Mouse (Mus musculus) hindbrain, embryonic 12.5 days (tissue): Measurements from ENCODE around the gene Fgf4. TPM values are rescaled to one million over a fixed set of nuclear protein-coding genes. Genes with fewer than 3 reads are reported as not detected.
"Not testable (repeated sequence)": the region's sequence is repeated elsewhere in the genome, so short reads cannot be mapped to it uniquely, and the experiment has no call there.

Experiments
- ATAC-seq: fragments of 200-750 bp; cut with Nextera tagmentation; 2 replicates; pipeline ENCODE4 v1.8.0; 2017; ENCODE audit warnings: moderate TSS enrichment; ENCODE audit not compliant: low FRiP score
- H3K27ac ChIP-seq: fragments of 300-500 bp; sonication (generic); 2 replicates; pipeline ENCODE4 v1.5.1; 2016; ENCODE audit warnings: mild to moderate bottlenecking
- H3K27me3 ChIP-seq: fragments of 300-500 bp; sonication (generic); 2 replicates; pipeline ENCODE4 v1.6.1; 2016; ENCODE audit warnings: mild to moderate bottlenecking
- H3K36me3 ChIP-seq: fragments of 300-500 bp; sonication (generic); 2 replicates; pipeline ENCODE4 v1.6.1; 2016; ENCODE audit warnings: mild to moderate bottlenecking
- H3K4me1 ChIP-seq: fragments of 300-500 bp; sonication (generic); 2 replicates; pipeline ENCODE4 v1.6.1; 2016
- H3K4me2 ChIP-seq: fragments of 300-500 bp; sonication (generic); replicated peaks from 2 replicates; pipeline ENCODE4 v1.6.1; 2016; ENCODE audit warnings: mild to moderate bottlenecking
- H3K4me3 ChIP-seq: fragments of 300-500 bp; sonication (generic); 2 replicates; pipeline ENCODE4 v1.5.1; 2016; ENCODE audit warnings: mild to moderate bottlenecking
- H3K9ac ChIP-seq: fragments of 300-500 bp; sonication (generic); 2 replicates; pipeline ENCODE4 v1.6.1; 2016; ENCODE audit warnings: mild to moderate bottlenecking, moderate library complexity
- H3K9me3 ChIP-seq: fragments of 300-500 bp; sonication (generic); replicated peaks from 2 replicates; pipeline ENCODE4 v1.6.1; 2016; ENCODE audit warnings: mild to moderate bottlenecking
- WGBS: fragments of 180-500 bp; shearing (Covaris S2); methylation state at CpG from one replicate; pipeline ENCODE4 v1.1.7; 2016; 5-methylcytosine and 5-hydroxymethylcytosine counted together
- polyA plus RNA-seq: library from polyadenylated mRNA; unstranded; fragments of >200 nt; fragmentation: Nextera tagmentation; extraction: Ambion mirVana; gene quantifications from 2 replicates; pipeline ENCODE4 v1.2.1, GENCODE M21; 2016

The Fgf4 gene
- polyA plus RNA-seq, 1 experiment from 2014 or later = 0.13 TPM

- peak; percentile 20 for ATAC-seq
- H3K36me3 ChIP-seq = no peaks in the 10 kb centered on the region
- peak within 1 kb of the TSS; percentile 71 for H3K27ac ChIP-seq
- peak within 1 kb of the TSS; percentile 59 for H3K9ac ChIP-seq
- peaks cover 59% of the 10 kb centered on the region for H3K27me3 ChIP-seq
- H3K4me1 ChIP-seq = peaks cover 32% of the 10 kb centered on the region
- peak within 1 kb of the TSS; percentile 47 for H3K4me3 ChIP-seq
- H3K9me3 ChIP-seq = no peaks in the 10 kb centered on the region
- peak within 1 kb of the TSS; percentile 85 for H3K4me2 ChIP-seq
- under 1% methylated on average over 65 of the region's 65 CpGs for WGBS
Measured at GRCm38 (mm10) chr7:144896294-144897218, 49.4 kb downstream of the Fgf4 start, which contains the start of gene Fgf15. Gene Fgf15, plus strand, starts transcription at chr7:144896531.

GRCm38 (mm10) chr7:144898506-144898905 is 51.3 kb downstream of the Fgf4 start:
- 27% methylated on average over 6 of the region's 6 CpGs for WGBS
- H3K27me3 ChIP-seq = peaks cover 59% of the 10 kb centered on the region
- ATAC-seq = no peak

DNA sequence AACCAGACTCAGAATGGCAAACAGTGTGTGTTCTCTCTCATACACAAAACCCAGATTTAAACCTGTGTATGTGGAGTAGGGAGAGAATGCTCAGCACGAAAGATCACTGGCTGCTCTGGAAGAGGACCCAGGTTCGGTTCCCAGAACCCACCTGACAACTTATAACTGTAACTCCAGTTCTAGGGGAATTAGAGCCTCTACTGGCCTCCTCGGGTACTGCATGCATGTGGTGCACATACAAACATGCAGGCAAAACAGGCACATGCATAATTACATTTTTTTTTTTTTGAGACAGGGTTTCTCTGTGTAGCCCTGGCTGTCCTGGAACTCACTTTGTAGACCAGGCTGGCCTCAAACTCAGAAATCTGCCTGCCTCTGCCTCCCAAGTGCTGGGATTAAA is 58.3 kb downstream of the Fgf4 start:
- H3K4me1 ChIP-seq, H3K9ac ChIP-seq, H3K9me3 ChIP-seq, H3K4me2 ChIP-seq, H3K27me3 ChIP-seq, ATAC-seq, H3K27ac ChIP-seq, H3K36me3 ChIP-seq, H3K4me3 ChIP-seq: not testable (repeated sequence)
- WGBS = 96% methylated on average over 3 of the region's 3 CpGs

More at GRCm38 (mm10) chr7:144898506-144898905, 51.3 kb downstream of the Fgf4 start:
- H3K4me1 ChIP-seq = peaks cover 32% of the 10 kb centered on the region
- H3K9ac ChIP-seq = peak overlapping the region; percentile 32; the same call in 1 of the 2 replicates
- H3K4me2 ChIP-seq = peak overlapping the region; percentile 85
- H3K9me3 ChIP-seq = no peaks in the 10 kb centered on the region
- no peaks in the 10 kb centered on the region for H3K36me3 ChIP-seq
- peak overlapping the region; percentile 47 for H3K4me3 ChIP-seq
- no peak overlapping the region for H3K27ac ChIP-seq

DNA sequence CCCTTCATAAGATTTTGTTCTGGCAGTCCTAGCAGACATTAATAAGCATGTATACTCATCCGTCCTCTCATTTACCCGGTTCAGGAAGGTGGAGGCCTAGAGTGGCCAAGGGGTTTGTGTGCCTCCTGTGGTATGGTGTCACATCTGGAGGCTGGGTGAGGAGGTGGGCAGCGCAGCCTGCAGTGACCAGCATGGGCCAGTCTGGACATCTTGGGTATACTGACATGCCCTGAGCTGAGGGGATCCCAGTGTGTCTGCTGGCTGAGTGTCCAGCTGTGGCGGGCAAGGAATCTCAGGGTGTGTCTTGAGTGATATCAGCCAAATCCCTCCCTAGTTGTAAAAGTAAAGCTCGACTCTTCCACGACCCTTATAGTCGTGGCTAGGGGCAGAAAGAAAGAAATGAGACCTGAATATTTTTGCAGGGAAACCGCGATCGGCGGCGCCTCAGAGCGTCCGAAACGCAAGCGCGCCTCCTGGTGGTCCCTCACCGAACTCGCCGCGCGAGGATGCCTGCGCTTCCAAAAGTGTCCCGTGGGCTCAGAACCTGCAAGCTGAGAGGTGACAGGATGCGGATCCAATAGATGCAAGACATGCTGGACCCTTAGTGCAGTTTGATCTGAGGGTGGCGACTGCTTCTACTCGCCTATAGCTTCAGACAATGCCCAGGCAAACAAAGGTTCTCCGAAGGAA is 59.7 kb downstream of the Fgf4 start:
- peak overlapping the region; percentile 46 for H3K4me2 ChIP-seq
- H3K27me3 ChIP-seq = no peaks in the 10 kb centered on the region; the same call in 1 of the 2 replicates
- no peak overlapping the region for H3K27ac ChIP-seq
- H3K4me1 ChIP-seq = peaks cover 6% of the 10 kb centered on the region; the same call in 1 of the 2 replicates
- WGBS = 11% methylated on average over 28 of the region's 28 CpGs
- no peak for ATAC-seq
- no peaks in the 10 kb centered on the region; the same call in 1 of the 2 replicates for H3K36me3 ChIP-seq
- peak overlapping the region; percentile 44; the same call in 1 of the 2 replicates for H3K9ac ChIP-seq
- H3K4me3 ChIP-seq = 0 out of 2 replicates have a peak overlapping the region, but pooled peaks have one; percentile 8
- H3K9me3 ChIP-seq = no peaks in the 10 kb centered on the region

GRCm38 (mm10) chr7:144907793-144908192 is 60.6 kb downstream of the Fgf4 start:
- WGBS = 18% methylated on average over 8 of the region's 8 CpGs
- no peak for ATAC-seq
- H3K27me3 ChIP-seq = no peaks in the 10 kb centered on the region; the same call in 1 of the 2 replicates
- no peak overlapping the region for H3K9ac ChIP-seq
- H3K36me3 ChIP-seq = no peaks in the 10 kb centered on the region; the same call in 1 of the 2 replicates
- H3K9me3 ChIP-seq = no peaks in the 10 kb centered on the region
- H3K4me3 ChIP-seq = no peak overlapping the region
- H3K4me1 ChIP-seq = peaks cover 6% of the 10 kb centered on the region; the same call in 1 of the 2 replicates
- H3K27ac ChIP-seq = no peak overlapping the region
- H3K4me2 ChIP-seq = no peak overlapping the region

- no peaks in the 10 kb centered on the region; the same call in 1 of the 2 replicates for H3K36me3 ChIP-seq
- H3K4me2 ChIP-seq = no peak overlapping the region
- H3K27me3 ChIP-seq = no peaks in the 10 kb centered on the region; the same call in 1 of the 2 replicates
- no peak overlapping the region for H3K9ac ChIP-seq
- no peaks in the 10 kb centered on the region for H3K9me3 ChIP-seq
- H3K4me1 ChIP-seq = peaks cover 6% of the 10 kb centered on the region; the same call in 1 of the 2 replicates
- WGBS = 40% methylated on average over 7 of the region's 7 CpGs
- ATAC-seq = no peak
- H3K4me3 ChIP-seq = no peak overlapping the region
- H3K27ac ChIP-seq = no peak overlapping the region
Measured at GRCm38 (mm10) chr7:144908705-144909104, 61.5 kb downstream of the Fgf4 start.

GRCm38 (mm10) chr7:144911121-144911520 is 64.0 kb downstream of the Fgf4 start:
- H3K36me3 ChIP-seq = no peaks in the 10 kb centered on the region
- no peak for ATAC-seq
- no peak overlapping the region for H3K4me2 ChIP-seq
- peaks cover 14% of the 10 kb centered on the region for H3K4me1 ChIP-seq
- no peak overlapping the region for H3K4me3 ChIP-seq
- H3K27ac ChIP-seq = no peak overlapping the region
- H3K9me3 ChIP-seq = no peaks in the 10 kb centered on the region
- H3K27me3 ChIP-seq = no peaks in the 10 kb centered on the region; the same call in 1 of the 2 replicates
- WGBS = 81% methylated on average over 1 of the region's 1 CpGs
- no peak overlapping the region for H3K9ac ChIP-seq

GRCm38 (mm10) chr7:144912897-144913296 is 65.7 kb downstream of the Fgf4 start:
- Histone ChIP-seq H3K4me1 (peaks cover 17% of the 10 kb centered on the region), H3K27ac (no peak overlapping the region), H3K4me2 (no peak overlapping the region), H3K27me3 (peaks cover 3% of the 10 kb centered on the region; the same call in 1 of the 2 replicates), H3K4me3 (no peak overlapping the region), H3K36me3 (0 out of 2 replicates have a peak, but pooled peaks cover 8% of the 10 kb centered on the region), H3K9me3 (no peaks in the 10 kb centered on the region), H3K9ac (no peak overlapping the region)
- 59% methylated on average over 4 of the region's 4 CpGs for WGBS
- no peak for ATAC-seq

DNA sequence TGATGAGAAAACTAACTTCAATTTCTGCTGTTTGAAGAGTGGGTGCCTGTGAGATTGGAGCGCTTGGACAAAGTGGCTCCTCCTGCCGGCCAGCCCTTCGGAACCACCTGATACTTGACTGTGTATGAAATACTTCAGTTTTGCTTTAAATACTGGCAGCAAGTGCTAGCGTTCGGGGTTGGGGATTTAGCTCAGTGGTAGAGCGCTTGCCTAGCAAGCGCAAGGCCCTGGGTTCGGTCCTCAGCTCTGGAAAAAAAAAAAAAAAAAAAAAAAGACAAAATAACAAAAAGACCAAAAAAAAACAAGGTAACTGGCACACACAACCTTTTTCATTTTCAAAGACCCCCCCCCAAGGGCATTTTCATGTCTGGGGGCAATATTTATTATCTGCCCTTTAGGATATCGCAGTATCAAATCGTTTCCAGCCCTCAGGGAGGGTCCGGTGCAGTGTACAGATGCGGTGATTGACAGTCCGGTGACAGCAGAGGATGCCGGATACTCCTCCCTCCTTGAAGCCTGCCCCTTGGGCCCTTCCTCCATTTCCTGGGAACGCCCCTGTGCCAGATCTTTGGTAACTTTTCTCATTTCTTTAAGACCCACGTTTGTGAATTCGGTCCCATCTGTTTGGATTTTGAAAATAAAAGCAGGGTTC is 67.3 kb downstream of the Fgf4 start:
- ATAC-seq = peak; percentile 92
- H3K36me3 ChIP-seq = peaks cover 21% of the 10 kb centered on the region
- peak overlapping the region; percentile 89 for H3K27ac ChIP-seq
- H3K4me2 ChIP-seq = peak overlapping the region; percentile 87
- H3K9ac ChIP-seq = no peak overlapping the region; the same call in 1 of the 2 replicates
- peaks cover 9% of the 10 kb centered on the region for H3K27me3 ChIP-seq
- peaks cover 14% of the 10 kb centered on the region for H3K4me1 ChIP-seq
- H3K4me3 ChIP-seq = peak overlapping the region; percentile 82
- WGBS = 8% methylated on average over 17 of the region's 17 CpGs
- H3K9me3 ChIP-seq = no peaks in the 10 kb centered on the region
